ENCODE assay signal across 14 mouse cellular contexts in the genomic region with DNA sequence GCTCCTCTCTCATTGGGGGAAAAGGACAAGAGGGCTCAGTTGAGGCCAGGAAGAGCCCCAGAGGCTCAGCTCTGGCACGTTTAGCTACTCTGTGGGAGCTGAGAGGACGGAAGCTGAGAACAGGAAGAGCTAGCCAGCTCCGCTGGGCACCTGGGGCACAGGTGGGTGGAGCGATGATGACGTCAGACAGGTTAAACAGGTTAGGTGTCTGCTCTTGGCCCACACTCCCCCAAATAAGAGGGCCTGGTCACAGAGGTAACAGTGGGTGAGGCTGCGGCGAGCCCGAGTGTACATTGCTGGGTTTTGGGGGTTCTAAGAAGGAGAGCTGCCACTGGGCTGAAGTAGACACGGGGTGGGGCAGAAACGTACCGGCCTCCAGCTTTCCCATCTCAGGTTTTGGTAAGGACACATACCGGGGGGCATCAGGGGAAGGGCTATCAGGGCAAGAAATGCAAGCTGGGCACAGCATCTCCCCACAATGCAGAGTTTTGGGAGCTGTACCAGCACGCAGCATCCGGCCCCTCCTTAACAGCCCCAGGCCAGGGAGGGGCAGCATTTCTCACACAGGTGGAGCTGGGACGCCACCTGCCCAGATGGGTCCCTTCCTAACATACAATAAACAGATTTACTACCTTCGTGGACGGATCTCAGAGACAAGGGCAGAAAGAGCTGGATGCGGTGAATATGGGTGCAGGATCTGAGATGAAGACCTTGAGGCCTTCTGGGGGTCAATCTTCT. TPM values are rescaled to one million over a fixed set of nuclear protein-coding genes. Genes with fewer than 3 reads are reported as not detected.
DNase-seq lines count a peak whose midpoint lies in the region; ATAC-seq and TF ChIP-seq lines count a peak whose summit lies in the region.
"Had no signal": no experiment of that assay in that cellular context is flagged by ENCODE, and none has a peak within 500 bp of the region (broad histone marks: within the 10 kb centered on the region; RNA-seq: fewer than 3 reads in every experiment).

TSS of gene Rab25 (minus strand) at position 121 of the 738 bp plus-strand sequence.

- WGBS in embryonic facial prominence, embryonic 15.5 days = 40% methylated on average over 18 of the region's 18 CpGs
- 73% methylated on average over 18 of the region's 18 CpGs for WGBS in heart, adult 2 months

- no peaks in the 10 kb centered on the region for H3K9me3 ChIP-seq in E14TG2a.4 (ENCODE audit: low read length)
- no peaks in the 10 kb centered on the region for H3K9me3 ChIP-seq in embryonic facial prominence, embryonic 15.5 days (replicated peaks)
- H3K9me3 ChIP-seq: liver, embryonic 12.5 days had no signal

- intact Hi-C loops in heart, adult 2 months (cut with DNase I) = no loop called here

- peak; percentile 69 for DNase-seq in kidney, postnatal 10 days
- DNase-seq in lung, postnatal 10 days = peak; percentile 79
- DNase-seq in layer of hippocampus, postnatal 14 days (ENCODE audit: low spot score in 2 of 2) = no peak
- no peak for DNase-seq in left cerebral cortex, adult 11 months (ENCODE audit: low spot score)
- DNase-seq in heart, adult 2 months = no peak

- peaks cover 83% of the 10 kb centered on the region for H3K4me1 ChIP-seq in E14TG2a.4 (replicated peaks; ENCODE audit: low read depth, low read length)
- H3K4me1 ChIP-seq in embryonic facial prominence, embryonic 15.5 days = peaks cover 35% of the 10 kb centered on the region
- H3K4me1 ChIP-seq in heart, adult 2 months (ENCODE audit: control insufficient read depth, insufficient read depth, low read length) = peaks cover 3% of the 10 kb centered on the region

- no peak within 1 kb of the TSS for H3K9ac ChIP-seq in embryonic facial prominence, embryonic 15.5 days
- H3K9ac ChIP-seq in heart, adult 2 months (ENCODE audit: low read depth, low read length) = no peak within 1 kb of the TSS
- H3K9ac ChIP-seq: liver, embryonic 12.5 days had no signal

- peaks cover 23% of the 10 kb centered on the region for H3K36me3 ChIP-seq in E14TG2a.4 (ENCODE audit: insufficient read depth, low read length)
- no peaks in the 10 kb centered on the region for H3K36me3 ChIP-seq in embryonic facial prominence, embryonic 15.5 days
- no peaks in the 10 kb centered on the region for H3K36me3 ChIP-seq in heart, adult 2 months (ENCODE audit: control insufficient read depth, insufficient read depth, low read length)

- H3K27me3 ChIP-seq in E14TG2a.4 (ENCODE audit: insufficient read depth, low read length) = no peaks in the 10 kb centered on the region
- no peaks in the 10 kb centered on the region for H3K27me3 ChIP-seq in embryonic facial prominence, embryonic 15.5 days
- no peaks in the 10 kb centered on the region for H3K27me3 ChIP-seq in heart, adult 2 months (ENCODE audit: control insufficient read depth, insufficient read depth, low read length)
- H3K27me3 ChIP-seq: CH12.LX; liver, embryonic 12.5 days had no signal

- ATAC-seq in embryonic facial prominence, embryonic 15.5 days (ENCODE audit: insufficient number of reproducible peaks, low FRiP score, low TSS enrichment, low read depth) = no peak
- ATAC-seq in cerebellum, adult (ENCODE audit: insufficient number of reproducible peaks, low FRiP score, low TSS enrichment) = no peak
- ATAC-seq: activated CD4-positive, CD25-positive, alpha-beta regulatory T cell, adult 4 months; liver, embryonic 12.5 days had no signal

- H3K27ac ChIP-seq in embryonic facial prominence, embryonic 15.5 days (replicated peaks) = peak within 1 kb of the TSS; percentile 81
- no peak within 1 kb of the TSS for H3K27ac ChIP-seq in heart, adult 2 months
- H3K27ac ChIP-seq: liver, embryonic 12.5 days had no signal

- H3K4me3 ChIP-seq in E14TG2a.4 (replicated peaks; ENCODE audit: low read length) = peak within 1 kb of the TSS; percentile 37
- H3K4me3 ChIP-seq in embryonic facial prominence, embryonic 15.5 days (replicated peaks) = peak within 1 kb of the TSS; percentile 27
- H3K4me3 ChIP-seq in heart, adult 2 months = no peak within 1 kb of the TSS
- H3K4me3 ChIP-seq: liver, embryonic 12.5 days had no signal

- TF ChIP-seq POLR2A in heart, adult 2 months (IDR thresholded peaks at IDR 0.05; ENCODE audit: insufficient read depth, low read depth, low read length) = no peak

- H3K79me2 ChIP-seq in heart, adult 2 months (replicated peaks; ENCODE audit: control insufficient read depth, insufficient read depth, low read length) = no peaks in the 10 kb centered on the region

- TF ChIP-seq EP300 in heart, adult 2 months (IDR thresholded peaks at IDR 0.05; ENCODE audit: insufficient read depth, low read depth, low read length) = no peak

- TF ChIP-seq CTCF in E14TG2a.4 (conservative IDR thresholded peaks at IDR 0.05; ENCODE audit: low read length) = no peak
- no peak for TF ChIP-seq CTCF in heart, adult 2 months (IDR thresholded peaks at IDR 0.05)

- H3K4me2 ChIP-seq in embryonic facial prominence, embryonic 15.5 days (replicated peaks) = peak within 1 kb of the TSS; percentile 35
- H3K4me2 ChIP-seq: liver, embryonic 12.5 days had no signal

RNA-seq across cellular contexts. Expression of gene Rab25, which starts in this region (rescaled TPM):
- 96.3 and 107 TPM in 2 replicates for polyA plus RNA-seq in embryonic facial prominence, embryonic 15.5 days (2015; fragmentation: Nextera tagmentation; extraction: Ambion mirVana)
- not detected for total RNA-seq in layer of hippocampus, postnatal 14 days (2021)
- total RNA-seq in heart, adult 2 months (2021) = not detected
- polyA plus RNA-seq in heart, adult 2 months (2012; rRNA removed) = 2.2 TPM in 1 of 2 replicates, not detected in the other
- total RNA-seq: gastrocnemius, adult 8-10 months; hematopoietic stem cell, adult 5-6 weeks; monocyte, adult 5-6 weeks had no signal
- polyA plus RNA-seq: activated CD4-positive, CD25-positive, alpha-beta regulatory T cell, adult 4 months had no signal

Comparison
In these comparisons a context has a peak if more than half of its experiments do, and no peak if none do; other contexts are left out.
1. RNA of gene Rab25 (polyA plus RNA-seq): 96.3 to 107 TPM in embryonic facial prominence, embryonic 15.5 days; 2.2 TPM in heart, adult 2 months; every median in the first group is over 10 times any median in the second.
2. DNase-seq: peak in kidney, postnatal 10 days (single experiment) and lung, postnatal 10 days (single experiment); none in layer of hippocampus, postnatal 14 days (0 of 2), left cerebral cortex, adult 11 months (single experiment) and heart, adult 2 months (0 of 2).